Mouse (Mus musculus): ENCODE data around the gene Nipal4. TPM values are rescaled to one million over a fixed set of nuclear protein-coding genes. Genes with fewer than 3 reads are reported as not detected.

Nipal4 gene
- polyA plus RNA-seq, 1 experiment from 2014 or later, result not detected

- ChIA-PET CTCF (interaction anchor here (1.3 kb wide), 1 partner anchor 9 kb away, joined by 3 read pairs; no protein-coding TSS in a partner anchor), POLR2A (no interaction called here)
- no peaks in the 10 kb centered on the region for H3K27me3 ChIP-seq
- in situ Hi-C loops (cut with MboI; ENCODE audit: low pct_unique_long_range_greater_than_20kb), result no loop called here
- TF ChIP-seq CTCF (IDR thresholded peaks at IDR 0.05), result no peak
- DNase-seq (ENCODE audit: low read depth, low spot score), result no peak
- no peak for ATAC-seq
Measured at GRCm38 (mm10) chr11:46115011-46115410, 51.3 kb downstream of the Nipal4 start.

GRCm38 (mm10) chr11:46114221-46114620 lies 52.1 kb downstream of the Nipal4 start:
- in situ Hi-C loops (cut with MboI; ENCODE audit: low pct_unique_long_range_greater_than_20kb), result no loop called here
- ATAC-seq (no peak), DNase-seq (ENCODE audit: low read depth, low spot score) (no peak)
- no peaks in the 10 kb centered on the region for H3K27me3 ChIP-seq
- POLR2A ChIA-PET, result no interaction called here
- no peak for TF ChIP-seq CTCF (IDR thresholded peaks at IDR 0.05)
- CTCF ChIA-PET, result no interaction called here

- ATAC-seq, result no peak
- ChIA-PET CTCF (no interaction called here), POLR2A (no interaction called here)
- no peaks in the 10 kb centered on the region for H3K27me3 ChIP-seq
- in situ Hi-C loops (cut with MboI; ENCODE audit: low pct_unique_long_range_greater_than_20kb), result no loop called here
- no peak for DNase-seq (ENCODE audit: low read depth, low spot score)
- TF ChIP-seq CTCF (IDR thresholded peaks at IDR 0.05), result no peak
Measured at GRCm38 (mm10) chr11:46113211-46113610, 53.1 kb downstream of the Nipal4 start.

- ATAC-seq (no peak), DNase-seq (ENCODE audit: low read depth, low spot score) (no peak)
- ChIA-PET POLR2A (no interaction called here), CTCF (interaction anchor here (0.6 kb wide), 1 partner anchor 9 kb away, joined by 3 read pairs; no protein-coding TSS in a partner anchor)
- no peak for TF ChIP-seq CTCF (IDR thresholded peaks at IDR 0.05)
- H3K27me3 ChIP-seq, result no peaks in the 10 kb centered on the region
- in situ Hi-C loops (cut with MboI; ENCODE audit: low pct_unique_long_range_greater_than_20kb), result no loop called here
Measured at GRCm38 (mm10) chr11:46110945-46111287, 55.4 kb downstream of the Nipal4 start.

GRCm38 (mm10) chr11:46110156-46110944 lies 56.0 kb downstream of the Nipal4 start:
- DNase-seq (ENCODE audit: low read depth, low spot score), result no peak
- ATAC-seq, result no peak
- ChIA-PET POLR2A (no interaction called here), CTCF (no interaction called here)
- no peak for TF ChIP-seq CTCF (IDR thresholded peaks at IDR 0.05)
- no peaks in the 10 kb centered on the region for H3K27me3 ChIP-seq
- in situ Hi-C loops (cut with MboI; ENCODE audit: low pct_unique_long_range_greater_than_20kb), result no loop called here

- TF ChIP-seq CTCF (IDR thresholded peaks at IDR 0.05), result no peak
- DNase-seq (ENCODE audit: low read depth, low spot score) (no peak), ATAC-seq (no peak)
- POLR2A ChIA-PET, result no interaction called here
- H3K27me3 ChIP-seq, result no peaks in the 10 kb centered on the region
- CTCF ChIA-PET, result no interaction called here
- in situ Hi-C loops (cut with MboI; ENCODE audit: low pct_unique_long_range_greater_than_20kb), result no loop called here
Measured at GRCm38 (mm10) chr11:46109206-46109605, 57.1 kb downstream of the Nipal4 start.

- no peaks in the 10 kb centered on the region for H3K27me3 ChIP-seq
- POLR2A ChIA-PET, result no interaction called here
- ATAC-seq (no peak), DNase-seq (ENCODE audit: low read depth, low spot score) (no peak)
- CTCF ChIA-PET, result no interaction called here
- no peak for TF ChIP-seq CTCF (IDR thresholded peaks at IDR 0.05)
- in situ Hi-C loops (cut with MboI; ENCODE audit: low pct_unique_long_range_greater_than_20kb), result no loop called here
Measured at GRCm38 (mm10) chr11:46107046-46107445, 59.3 kb downstream of the Nipal4 start.

- in situ Hi-C loops (cut with MboI; ENCODE audit: low pct_unique_long_range_greater_than_20kb), result no loop called here
- POLR2A ChIA-PET, result no interaction called here
- CTCF ChIA-PET, result no interaction called here
- DNase-seq (ENCODE audit: low read depth, low spot score) (no peak), ATAC-seq (no peak)
- no peaks in the 10 kb centered on the region for H3K27me3 ChIP-seq
- no peak for TF ChIP-seq CTCF (IDR thresholded peaks at IDR 0.05)
Measured at GRCm38 (mm10) chr11:46102107-46102506, 64.2 kb downstream of the Nipal4 start.

Other genes starting within 250 kb of the Nipal4 start
- 4.3 TPM for gene Lsm11, start 221.6 kb downstream of the Nipal4 start, polyA plus RNA-seq (2021)
- gene Thg1l, start 211.0 kb downstream of the Nipal4 start, polyA plus RNA-seq (2021), result 9.6 TPM
- not detected for gene Sox30, start 186.2 kb downstream of the Nipal4 start, polyA plus RNA-seq (2021)
- 9.3 TPM for gene Gm12166, start 114.2 kb downstream of the Nipal4 start, polyA plus RNA-seq (2021)
- gene Adam19, start 110.5 kb downstream of the Nipal4 start, polyA plus RNA-seq (2021), result 0.08 TPM
- gene Fndc9, start 69.0 kb upstream of the Nipal4 start, polyA plus RNA-seq (2021), result 0.47 TPM
- 15.3 TPM for gene Cyfip2, start 146.4 kb upstream of the Nipal4 start, polyA plus RNA-seq (2021)
- 0.03 TPM for gene Itk, start 223.0 kb upstream of the Nipal4 start, polyA plus RNA-seq (2021)
- gene Fam71b, start 230.1 kb upstream of the Nipal4 start, polyA plus RNA-seq (2021), result not detected